29 mouse cellular contexts compared by ENCODE assay signal in the genomic region with DNA sequence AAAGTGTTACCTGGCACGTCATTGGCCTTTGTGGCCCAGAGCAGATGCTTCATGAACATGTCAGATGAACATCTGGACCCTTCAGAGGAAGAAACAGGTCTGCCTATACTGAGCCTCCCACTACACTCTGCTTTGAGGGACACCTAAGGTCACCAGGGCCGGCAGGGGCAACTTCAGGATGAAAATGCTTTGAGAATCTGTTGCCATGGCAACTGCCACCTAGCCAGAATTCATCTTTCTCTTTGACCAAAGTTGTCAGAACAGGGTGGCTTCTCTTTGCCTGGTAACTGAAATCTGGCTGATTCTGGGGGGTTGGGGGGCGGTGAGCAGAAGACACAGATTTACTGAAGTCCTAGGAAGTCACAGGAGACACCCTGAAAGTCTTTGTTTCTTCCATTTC. TPM values are rescaled to one million over a fixed set of nuclear protein-coding genes. Genes with fewer than 3 reads are reported as not detected.
"Had no signal": no experiment of that assay in that cellular context is flagged by ENCODE, and none has a peak within 500 bp of the region (broad histone marks: within the 10 kb centered on the region; RNA-seq: fewer than 3 reads in every experiment).

No protein-coding gene starts in this region.

- H3K4me3 ChIP-seq: limb, embryonic 12.5 days; limb, embryonic 15.5 days; neural tube, embryonic 12.5 days; neural tube, embryonic 15.5 days had no signal

- DNase-seq: kidney, adult 18-20 months; kidney, adult 9 months; kidney, postnatal 14 days; kidney, postnatal 4 days; left cerebral cortex, postnatal 4 days; liver, postnatal 0 days; lung, embryonic 14.5 days; right cerebral cortex, adult 18-20 months; thymus, adult 18-20 months; thymus, postnatal 36 days had no signal

- ATAC-seq: liver, postnatal 0 days; lung, postnatal 0 days had no signal

- H3K9me3 ChIP-seq: limb, embryonic 12.5 days; limb, embryonic 15.5 days; neural tube, embryonic 12.5 days; neural tube, embryonic 15.5 days had no signal

- H3K4me2 ChIP-seq: limb, embryonic 12.5 days; limb, embryonic 15.5 days; liver, embryonic 11.5 days; lung, embryonic 14.5 days; neural tube, embryonic 12.5 days; neural tube, embryonic 15.5 days had no signal

- H3K9ac ChIP-seq: limb, embryonic 12.5 days; limb, embryonic 15.5 days; liver, embryonic 14.5 days; liver, postnatal 0 days; lung, embryonic 14.5 days; neural tube, embryonic 12.5 days; neural tube, embryonic 15.5 days had no signal

- H3K27ac ChIP-seq: limb, embryonic 12.5 days; limb, embryonic 15.5 days; liver, embryonic 14.5 days; macrophage; neural tube, embryonic 12.5 days; neural tube, embryonic 15.5 days had no signal

- H3K27me3 ChIP-seq: neural tube, embryonic 12.5 days had no signal

- H3K36me3 ChIP-seq: limb, embryonic 12.5 days; limb, embryonic 15.5 days; neural tube, embryonic 12.5 days; neural tube, embryonic 15.5 days had no signal

RNA-seq across cellular contexts. Expression of a gene that starts 14.7 kb away (rescaled TPM):
- total RNA-seq: layer of hippocampus, adult 18-20 months; layer of hippocampus, postnatal 14 days; left cerebral cortex, adult 8-10 months; left cerebral cortex, postnatal 14 days; left cerebral cortex, postnatal 4 days; megakaryocyte, adult 5-6 weeks had no signal
- polyA plus RNA-seq: kidney, embryonic 16.5 days; limb, embryonic 12.5 days; limb, embryonic 15.5 days; liver, embryonic 11.5 days; liver, embryonic 14.5 days; liver, postnatal 0 days; lung, embryonic 14.5 days; lung, postnatal 0 days; macrophage; neural tube, embryonic 12.5 days; neural tube, embryonic 15.5 days; small intestine, adult 2 months; spleen, adult 2 months; stomach, embryonic 16.5 days; testis, adult 2 months; urinary bladder, adult 2 months had no signal
